Mouse (Mus musculus): ENCODE measurements around the gene Sftpa1. TPM values are rescaled to one million over a fixed set of nuclear protein-coding genes. Genes with fewer than 3 reads are reported as not detected.

Gene Sftpa1
- polyA plus RNA-seq, 1 experiment from 2014 or later: not detected

GRCm38 (mm10) chr14:41146035-41146434 lies 14.5 kb downstream of the Sftpa1 start:
- no peak for TF ChIP-seq EP300 (optimal IDR thresholded peaks at IDR 0.05)
- TF ChIP-seq CTCF (IDR thresholded peaks at IDR 0.05; ENCODE audit: low read depth): no peak
- no peak for DNase-seq (ENCODE audit: low spot score)
- no peak for ATAC-seq (ENCODE audit: low FRiP score, low TSS enrichment)

GRCm38 (mm10) chr14:41146922-41147321 lies 15.3 kb downstream of the Sftpa1 start:
- ATAC-seq (ENCODE audit: low FRiP score, low TSS enrichment): no peak
- H3K4me2 ChIP-seq (replicated peaks; ENCODE audit: low read depth): no peak overlapping the region
- H3K4me3 ChIP-seq (ENCODE audit: low read depth, low read length): no peak overlapping the region

More at GRCm38 (mm10) chr14:41146035-41146434, 14.5 kb downstream of the Sftpa1 start:
- Histone ChIP-seq H3K4me3 (ENCODE audit: low read depth, low read length) (no peak overlapping the region), H3K4me2 (replicated peaks; ENCODE audit: low read depth) (no peak overlapping the region), H3K4me1 (replicated peaks; ENCODE audit: control insufficient read depth, insufficient read depth) (no peaks in the 10 kb centered on the region), H3K9me3 (ENCODE audit: control insufficient read depth, low read length) (no peaks in the 10 kb centered on the region), H3K27ac (replicated peaks) (no peak overlapping the region), H3K36me3 (ENCODE audit: control insufficient read depth, insufficient read depth, low read length) (no peaks in the 10 kb centered on the region), H3K27me3 (ENCODE audit: control insufficient read depth, insufficient read depth, low read length) (no peaks in the 10 kb centered on the region), H3K9ac (ENCODE audit: low read length) (no peak overlapping the region)
- 43% methylated on average over 6 of the region's 6 CpGs for WGBS

GRCm38 (mm10) chr14:41147356-41147755 lies 15.8 kb downstream of the Sftpa1 start:
- Histone ChIP-seq H3K27ac (replicated peaks) (no peak overlapping the region), H3K9me3 (ENCODE audit: control insufficient read depth, low read length) (no peaks in the 10 kb centered on the region), H3K4me3 (ENCODE audit: low read depth, low read length) (no peak overlapping the region), H3K27me3 (ENCODE audit: control insufficient read depth, insufficient read depth, low read length) (no peaks in the 10 kb centered on the region), H3K36me3 (ENCODE audit: control insufficient read depth, insufficient read depth, low read length) (no peaks in the 10 kb centered on the region), H3K9ac (ENCODE audit: low read length) (no peak overlapping the region), H3K4me2 (replicated peaks; ENCODE audit: low read depth) (no peak overlapping the region), H3K4me1 (replicated peaks; ENCODE audit: control insufficient read depth, insufficient read depth) (no peaks in the 10 kb centered on the region)
- WGBS: 57% methylated on average over 2 of the region's 2 CpGs
- TF ChIP-seq CTCF (IDR thresholded peaks at IDR 0.05; ENCODE audit: low read depth): no peak
- no peak for TF ChIP-seq EP300 (optimal IDR thresholded peaks at IDR 0.05)
- DNase-seq (ENCODE audit: low spot score) (no peak), ATAC-seq (ENCODE audit: low FRiP score, low TSS enrichment) (no peak)

More at GRCm38 (mm10) chr14:41146922-41147321, 15.3 kb downstream of the Sftpa1 start:
- Histone ChIP-seq H3K9me3 (ENCODE audit: control insufficient read depth, low read length) (no peaks in the 10 kb centered on the region), H3K36me3 (ENCODE audit: control insufficient read depth, insufficient read depth, low read length) (no peaks in the 10 kb centered on the region), H3K4me1 (replicated peaks; ENCODE audit: control insufficient read depth, insufficient read depth) (no peaks in the 10 kb centered on the region), H3K27me3 (ENCODE audit: control insufficient read depth, insufficient read depth, low read length) (no peaks in the 10 kb centered on the region), H3K27ac (replicated peaks) (no peak overlapping the region), H3K9ac (ENCODE audit: low read length) (no peak overlapping the region)
- DNase-seq (ENCODE audit: low spot score): no peak
- TF ChIP-seq CTCF (IDR thresholded peaks at IDR 0.05; ENCODE audit: low read depth) (no peak), EP300 (optimal IDR thresholded peaks at IDR 0.05) (no peak)
- 77% methylated on average over 3 of the region's 3 CpGs for WGBS

GRCm38 (mm10) chr14:41151220-41151898 lies 19.8 kb downstream of the Sftpa1 start, which contains the start of gene Mbl1:
Gene Mbl1, plus strand, starts transcription at chr14:41151458.
- 89% methylated on average over 7 of the region's 7 CpGs for WGBS
- no peak for DNase-seq (ENCODE audit: low spot score)
- H3K27me3 ChIP-seq (ENCODE audit: control insufficient read depth, insufficient read depth, low read length): no peaks in the 10 kb centered on the region
- H3K4me3 ChIP-seq (ENCODE audit: low read depth, low read length): no peak within 1 kb of the TSS
- no peak within 1 kb of the TSS for H3K4me2 ChIP-seq (replicated peaks; ENCODE audit: low read depth)
- no peaks in the 10 kb centered on the region for H3K36me3 ChIP-seq (ENCODE audit: control insufficient read depth, insufficient read depth, low read length)
- ATAC-seq (ENCODE audit: low FRiP score, low TSS enrichment): no peak
- H3K4me1 ChIP-seq (replicated peaks; ENCODE audit: control insufficient read depth, insufficient read depth): no peaks in the 10 kb centered on the region
- H3K9me3 ChIP-seq (ENCODE audit: control insufficient read depth, low read length): no peaks in the 10 kb centered on the region
- no peak for TF ChIP-seq CTCF (IDR thresholded peaks at IDR 0.05; ENCODE audit: low read depth)
- TF ChIP-seq EP300 (optimal IDR thresholded peaks at IDR 0.05): no peak
- H3K9ac ChIP-seq (ENCODE audit: low read length): no peak within 1 kb of the TSS
- no peak within 1 kb of the TSS for H3K27ac ChIP-seq (replicated peaks)

GRCm38 (mm10) chr14:41160076-41160475 lies 28.5 kb downstream of the Sftpa1 start:
- no peaks in the 10 kb centered on the region for H3K27me3 ChIP-seq (ENCODE audit: control insufficient read depth, insufficient read depth, low read length)
- H3K4me1 ChIP-seq (replicated peaks; ENCODE audit: control insufficient read depth, insufficient read depth): no peaks in the 10 kb centered on the region
- no peak overlapping the region for H3K4me2 ChIP-seq (replicated peaks; ENCODE audit: low read depth)
- H3K9me3 ChIP-seq (ENCODE audit: control insufficient read depth, low read length): no peaks in the 10 kb centered on the region
- DNase-seq (ENCODE audit: low spot score) (no peak), ATAC-seq (ENCODE audit: low FRiP score, low TSS enrichment) (no peak)
- no peak overlapping the region for H3K9ac ChIP-seq (ENCODE audit: low read length)
- no peak overlapping the region for H3K27ac ChIP-seq (replicated peaks)
- TF ChIP-seq EP300 (optimal IDR thresholded peaks at IDR 0.05) (no peak), CTCF (IDR thresholded peaks at IDR 0.05; ENCODE audit: low read depth) (no peak)
- WGBS: 51% methylated on average over 4 of the region's 4 CpGs
- H3K36me3 ChIP-seq (ENCODE audit: control insufficient read depth, insufficient read depth, low read length): no peaks in the 10 kb centered on the region
- H3K4me3 ChIP-seq (ENCODE audit: low read depth, low read length): no peak overlapping the region

- Histone ChIP-seq H3K4me1 (replicated peaks; ENCODE audit: control insufficient read depth, insufficient read depth) (no peaks in the 10 kb centered on the region), H3K4me3 (ENCODE audit: low read depth, low read length) (no peak overlapping the region), H3K27ac (replicated peaks) (no peak overlapping the region), H3K36me3 (ENCODE audit: control insufficient read depth, insufficient read depth, low read length) (no peaks in the 10 kb centered on the region), H3K4me2 (replicated peaks; ENCODE audit: low read depth) (no peak overlapping the region), H3K9ac (ENCODE audit: low read length) (no peak overlapping the region), H3K27me3 (ENCODE audit: control insufficient read depth, insufficient read depth, low read length) (no peaks in the 10 kb centered on the region), H3K9me3 (ENCODE audit: control insufficient read depth, low read length) (no peaks in the 10 kb centered on the region)
- TF ChIP-seq EP300 (optimal IDR thresholded peaks at IDR 0.05) (no peak), CTCF (IDR thresholded peaks at IDR 0.05; ENCODE audit: low read depth) (no peak)
- no peak for ATAC-seq (ENCODE audit: low FRiP score, low TSS enrichment)
- DNase-seq (ENCODE audit: low spot score): no peak
- 46% methylated on average over 1 of the region's 1 CpGs for WGBS
Measured at GRCm38 (mm10) chr14:41160743-41161142, 29.2 kb downstream of the Sftpa1 start.

Data from stomach, postnatal 0 days (tissue).